ENCODE assay signal across 16 mouse cellular contexts in the genomic region with DNA sequence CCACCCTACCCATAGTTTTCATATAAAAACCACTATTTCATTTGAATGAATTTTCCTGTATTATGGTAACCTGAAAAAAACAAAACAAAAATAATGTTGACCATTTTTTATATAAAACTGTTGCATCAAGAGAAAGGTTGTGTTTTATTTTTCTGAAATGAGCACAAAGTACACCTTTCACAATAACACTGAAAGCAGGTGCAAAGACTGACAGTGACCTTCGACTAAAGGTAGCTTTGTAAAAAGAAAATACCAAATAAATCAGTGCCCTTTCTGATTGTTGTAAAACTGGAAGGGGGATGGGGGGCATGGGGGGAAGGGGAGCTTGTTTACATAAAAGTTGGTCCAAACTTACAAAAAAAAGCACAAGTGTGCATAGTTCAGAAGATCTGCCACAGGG.
"Had no signal": no experiment of that assay in that cellular context is flagged by ENCODE, and none has a peak within 500 bp of the region (broad histone marks: within the 10 kb centered on the region; RNA-seq: fewer than 3 reads in every experiment).

No protein-coding gene starts in this region.

- H3K9ac ChIP-seq: neural tube, embryonic 13.5 days; neural tube, embryonic 15.5 days; stomach, embryonic 15.5 days had no signal

- H3K4me2 ChIP-seq: neural tube, embryonic 13.5 days; neural tube, embryonic 15.5 days; stomach, embryonic 15.5 days had no signal

- H3K27me3 ChIP-seq: neural tube, embryonic 13.5 days; neural tube, embryonic 15.5 days; stomach, embryonic 15.5 days had no signal

- H3K27ac ChIP-seq: neural tube, embryonic 13.5 days; neural tube, embryonic 15.5 days; stomach, embryonic 15.5 days; stomach, postnatal 0 days had no signal

- H3K9me3 ChIP-seq: neural tube, embryonic 13.5 days; neural tube, embryonic 15.5 days; stomach, embryonic 15.5 days had no signal

- H3K4me3 ChIP-seq: neural tube, embryonic 13.5 days; neural tube, embryonic 15.5 days; stomach, embryonic 15.5 days had no signal

- H3K4me1 ChIP-seq: neural tube, embryonic 13.5 days; neural tube, embryonic 15.5 days; stomach, embryonic 15.5 days had no signal

- DNase-seq: retina, postnatal 1 day; right cerebral cortex, adult 18-20 months; right cerebral cortex, postnatal 14 days; right cerebral cortex, postnatal 25 days; right cerebral cortex, postnatal 4 days; spleen, adult 18-20 months; thymus, adult 18-20 months; thymus, adult 2 months; thymus, postnatal 14 days; thymus, postnatal 25 days; thymus, postnatal 36 days; thymus, postnatal 4 days had no signal
